Mouse (Mus musculus) CH12F3 (cell line): ENCODE data around the gene Mtmr11.

Experiments
- in situ Hi-C: fragments of 300-500 bp; cut with MboI; formaldehyde crosslinking; loops from 2 replicates; pipeline ENCODE4 v1.14.3; 2020; ENCODE audit warnings: low sequenced_read_pairs

The Mtmr11 gene

GRCm38 (mm10) chr3:96161869-96162840, at the start of gene Mtmr11:
TSS of gene Mtmr11 (plus strand) at chr3:96162004.
- in situ Hi-C loops = no loop called here

GRCm38 (mm10) chr3:96113251-96113650, 48.6 kb upstream of the Mtmr11 start:
- in situ Hi-C loops = no loop called here

- in situ Hi-C loops = no loop called here
Observed at GRCm38 (mm10) chr3:96118142-96118541, 43.7 kb upstream of the Mtmr11 start.

GRCm38 (mm10) chr3:96118702-96119101, 43.1 kb upstream of the Mtmr11 start:
- in situ Hi-C loops = no loop called here

GRCm38 (mm10) chr3:96124235-96124634, 37.6 kb upstream of the Mtmr11 start:
- in situ Hi-C loops = no loop called here

- in situ Hi-C loops = no loop called here
Observed at GRCm38 (mm10) chr3:96128128-96128527, 33.7 kb upstream of the Mtmr11 start.

GRCm38 (mm10) chr3:96132478-96132877, 29.3 kb upstream of the Mtmr11 start:
- in situ Hi-C loops = no loop called here

GRCm38 (mm10) chr3:96133327-96133905, 28.4 kb upstream of the Mtmr11 start:
- in situ Hi-C loops = no loop called here

GRCm38 (mm10) chr3:96135011-96135410, 26.8 kb upstream of the Mtmr11 start:
- in situ Hi-C loops = no loop called here

GRCm38 (mm10) chr3:96147950-96148349, 13.9 kb upstream of the Mtmr11 start:
- in situ Hi-C loops = loop anchor here (5.0 kb wide), 1 partner anchor 61 kb away; no protein-coding TSS in a partner anchor

- in situ Hi-C loops = no loop called here
Observed at GRCm38 (mm10) chr3:96151836-96152235, 10.0 kb upstream of the Mtmr11 start.

GRCm38 (mm10) chr3:96152611-96153010, 9.2 kb upstream of the Mtmr11 start:
- in situ Hi-C loops = no loop called here

GRCm38 (mm10) chr3:96155501-96155900, 6.3 kb upstream of the Mtmr11 start:
- in situ Hi-C loops = no loop called here

- in situ Hi-C loops = no loop called here
Observed at GRCm38 (mm10) chr3:96159820-96160219, 2.0 kb upstream of the Mtmr11 start.

- in situ Hi-C loops = no loop called here
Observed at GRCm38 (mm10) chr3:96160222-96160802, 1.5 kb upstream of the Mtmr11 start.

GRCm38 (mm10) chr3:96160803-96161516, 844 bp upstream of the Mtmr11 start:
- in situ Hi-C loops = no loop called here

GRCm38 (mm10) chr3:96163040-96163439, 1.2 kb downstream of the Mtmr11 start:
- in situ Hi-C loops = no loop called here

- in situ Hi-C loops = no loop called here
Observed at GRCm38 (mm10) chr3:96168466-96169158, 6.8 kb downstream of the Mtmr11 start.

GRCm38 (mm10) chr3:96170276-96170675, 8.5 kb downstream of the Mtmr11 start:
- in situ Hi-C loops = no loop called here

- in situ Hi-C loops = no loop called here
Observed at GRCm38 (mm10) chr3:96170976-96171545, 9.3 kb downstream of the Mtmr11 start.
